Mouse (Mus musculus): ENCODE measurements around the gene Ncapd2. TPM values are rescaled to one million over a fixed set of nuclear protein-coding genes. Genes with fewer than 3 reads are reported as not detected.
A peak's percentile ranks its signal among the peaks of the same experiment; 100 is the strongest.

Ncapd2 gene
- 90.3 and 102 TPM in 2 replicates for polyA plus RNA-seq (2015; fragmentation: Nextera tagmentation; extraction: Ambion mirVana)

DNA sequence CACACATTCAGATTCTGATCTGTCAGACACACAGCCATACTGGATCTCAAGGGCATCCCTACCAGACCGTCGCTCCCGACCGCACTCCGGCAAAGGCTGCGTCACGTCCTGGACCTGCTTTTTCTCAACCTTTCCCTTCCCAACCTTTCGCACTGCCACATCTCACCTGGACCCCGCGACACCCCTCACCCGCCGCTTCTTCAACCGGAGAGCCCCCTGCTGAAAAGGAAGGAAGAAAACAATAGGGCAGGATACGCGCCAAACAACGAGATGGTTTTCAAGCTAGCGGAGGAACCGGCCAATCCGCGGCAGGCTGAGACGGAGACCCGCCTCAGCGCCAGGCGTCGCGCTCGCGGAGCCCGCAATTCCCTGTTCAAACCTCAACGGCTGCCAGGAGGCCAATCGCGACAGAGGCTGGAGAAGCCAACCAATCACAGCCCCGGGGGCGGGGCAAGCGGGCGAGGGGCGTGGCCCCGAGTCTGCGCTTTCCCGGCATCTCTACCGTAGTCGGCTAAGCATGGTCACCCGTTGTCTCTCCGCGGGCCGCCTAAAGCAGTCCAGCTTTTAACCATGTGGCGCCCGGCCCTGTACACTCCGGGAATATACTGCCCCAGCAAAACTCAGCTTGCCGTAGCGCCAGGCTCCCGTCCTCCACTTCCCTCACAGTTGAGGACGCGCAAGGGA is at the start of gene Ncapd2, which contains the start of gene Mrpl51:
Gene Ncapd2, minus strand, starts transcription at position 370 of the 684 bp plus-strand sequence.
Gene Mrpl51, plus strand, starts transcription at position 470 of the 684 bp plus-strand sequence.
- peak within 1 kb of the TSS; percentile 74 for H3K4me2 ChIP-seq (ENCODE audit: low read depth, low read length)
- WGBS: under 1% methylated on average over 54 of the region's 54 CpGs

GRCm38 (mm10) chr6:125240617-125241016 is 49.1 kb upstream of the Ncapd2 start:
- no peak for ATAC-seq (ENCODE audit: insufficient read depth, low FRiP score)
- no peaks in the 10 kb centered on the region for H3K36me3 ChIP-seq (ENCODE audit: control insufficient read depth, insufficient read depth, low read length)
- no peaks in the 10 kb centered on the region for H3K4me1 ChIP-seq (ENCODE audit: control insufficient read depth, insufficient read depth, low read length)
- H3K9ac ChIP-seq (ENCODE audit: low read length): no peak overlapping the region
- H3K27me3 ChIP-seq (ENCODE audit: control insufficient read depth, insufficient read depth, low read length): no peaks in the 10 kb centered on the region
- H3K4me2 ChIP-seq (ENCODE audit: low read depth, low read length): no peak overlapping the region
- 78% methylated on average over 5 of the region's 5 CpGs for WGBS
- no peak overlapping the region for H3K4me3 ChIP-seq (replicated peaks; ENCODE audit: low read length)
- H3K27ac ChIP-seq (ENCODE audit: low read length): no peak overlapping the region
- no peaks in the 10 kb centered on the region for H3K9me3 ChIP-seq (replicated peaks; ENCODE audit: control insufficient read depth, low read length)

More for the DNA sequence above, at the start of gene Ncapd2, which contains the start of gene Mrpl51:
- H3K27ac ChIP-seq (ENCODE audit: low read length): peak within 1 kb of the TSS; percentile 100
- H3K27me3 ChIP-seq (ENCODE audit: control insufficient read depth, insufficient read depth, low read length): no peaks in the 10 kb centered on the region
- H3K36me3 ChIP-seq (ENCODE audit: control insufficient read depth, insufficient read depth, low read length): peaks cover 14% of the 10 kb centered on the region; the same call in 1 of the 2 replicates
- peak within 1 kb of the TSS; percentile 89 for H3K9ac ChIP-seq (ENCODE audit: low read length)
- peak within 1 kb of the TSS; percentile 91 for H3K4me3 ChIP-seq (replicated peaks; ENCODE audit: low read length)
- H3K9me3 ChIP-seq (replicated peaks; ENCODE audit: control insufficient read depth, low read length): no peaks in the 10 kb centered on the region
- ATAC-seq (ENCODE audit: insufficient read depth, low FRiP score): peak; percentile 97
- H3K4me1 ChIP-seq (ENCODE audit: control insufficient read depth, insufficient read depth, low read length): peaks cover 15% of the 10 kb centered on the region

DNA sequence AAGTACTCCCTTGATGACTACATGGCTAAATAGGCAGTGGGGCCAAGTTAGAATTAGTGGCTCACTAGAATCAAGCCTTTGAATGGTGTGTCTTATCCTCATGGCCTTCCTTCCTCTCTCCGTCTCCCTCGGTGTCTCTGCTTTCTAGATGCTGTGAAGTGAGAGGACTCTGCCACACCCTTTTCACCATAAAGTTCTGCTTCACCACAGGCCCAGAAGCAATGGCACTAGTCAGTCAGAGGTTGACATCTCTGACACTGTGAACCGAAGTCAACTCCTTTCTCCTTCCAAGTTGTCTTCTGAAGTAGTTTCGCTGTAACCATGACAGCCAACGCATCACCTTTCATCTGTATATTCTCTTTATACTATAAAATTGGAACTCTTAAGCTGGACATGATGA is 48.0 kb upstream of the Ncapd2 start:
- no peak overlapping the region for H3K4me3 ChIP-seq (replicated peaks; ENCODE audit: low read length)
- no peaks in the 10 kb centered on the region for H3K9me3 ChIP-seq (replicated peaks; ENCODE audit: control insufficient read depth, low read length)
- WGBS: 91% methylated on average over 5 of the region's 5 CpGs
- no peak for ATAC-seq (ENCODE audit: insufficient read depth, low FRiP score)
- no peaks in the 10 kb centered on the region for H3K4me1 ChIP-seq (ENCODE audit: control insufficient read depth, insufficient read depth, low read length)
- H3K9ac ChIP-seq (ENCODE audit: low read length): no peak overlapping the region
- no peak overlapping the region for H3K27ac ChIP-seq (ENCODE audit: low read length)
- no peaks in the 10 kb centered on the region for H3K27me3 ChIP-seq (ENCODE audit: control insufficient read depth, insufficient read depth, low read length)
- no peak overlapping the region for H3K4me2 ChIP-seq (ENCODE audit: low read depth, low read length)
- no peaks in the 10 kb centered on the region for H3K36me3 ChIP-seq (ENCODE audit: control insufficient read depth, insufficient read depth, low read length)

DNA sequence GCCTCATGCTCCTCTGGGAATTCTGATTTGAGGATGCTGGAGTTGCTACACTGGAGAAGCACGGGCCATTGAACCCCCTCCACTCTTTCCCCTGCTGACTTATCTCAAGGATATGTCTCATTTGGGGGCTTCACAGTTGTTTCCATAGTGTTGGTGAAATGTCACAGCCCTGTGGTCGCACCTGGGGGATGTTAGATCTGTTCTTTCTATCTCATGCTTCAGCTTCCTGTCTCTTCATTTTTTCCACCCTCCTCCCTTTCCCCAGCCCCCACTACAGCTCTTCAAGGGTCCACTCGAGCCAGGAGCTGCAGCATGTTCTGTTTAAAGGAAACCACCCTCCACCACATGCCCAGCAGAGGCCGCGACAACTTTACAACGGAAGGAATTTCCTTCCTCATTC is 46.9 kb upstream of the Ncapd2 start:
- Histone ChIP-seq H3K27ac (ENCODE audit: low read length) (no peak overlapping the region), H3K4me3 (replicated peaks; ENCODE audit: low read length) (no peak overlapping the region), H3K9me3 (replicated peaks; ENCODE audit: control insufficient read depth, low read length) (no peaks in the 10 kb centered on the region), H3K36me3 (ENCODE audit: control insufficient read depth, insufficient read depth, low read length) (no peaks in the 10 kb centered on the region), H3K9ac (ENCODE audit: low read length) (no peak overlapping the region), H3K4me1 (ENCODE audit: control insufficient read depth, insufficient read depth, low read length) (peaks cover 8% of the 10 kb centered on the region; the same call in 1 of the 2 replicates), H3K27me3 (ENCODE audit: control insufficient read depth, insufficient read depth, low read length) (no peaks in the 10 kb centered on the region), H3K4me2 (ENCODE audit: low read depth, low read length) (no peak overlapping the region)
- WGBS: 61% methylated on average over 6 of the region's 6 CpGs
- ATAC-seq (ENCODE audit: insufficient read depth, low FRiP score): no peak

DNA sequence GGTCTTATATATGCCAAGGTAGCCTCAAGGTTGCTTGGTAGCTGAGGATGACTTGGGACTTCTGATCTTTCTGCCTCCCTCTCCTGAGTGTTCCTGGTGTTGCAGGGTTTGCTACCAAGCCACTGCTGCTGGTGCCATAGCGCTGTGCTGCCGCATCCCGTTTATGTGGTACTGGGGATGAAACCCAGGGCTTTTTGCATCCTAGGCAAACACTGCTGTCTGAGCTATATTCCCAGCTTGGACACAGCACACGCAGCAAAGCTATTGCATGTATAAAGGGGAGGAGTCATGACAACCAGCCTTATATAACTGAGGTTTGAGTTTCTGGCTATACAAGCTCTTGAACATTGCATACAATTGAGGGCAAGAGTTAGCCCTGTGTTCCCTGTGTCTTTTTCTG is 45.9 kb upstream of the Ncapd2 start:
- 75% methylated on average over 4 of the region's 4 CpGs for whole genome bisulfite sequencing
- no peaks in the 10 kb centered on the region for H3K27me3 ChIP-seq (ENCODE audit: control insufficient read depth, insufficient read depth, low read length)

GRCm38 (mm10) chr6:125236782-125237181 is 45.3 kb upstream of the Ncapd2 start, which contains the start of gene Cd27:
Gene Cd27 (minus strand): TSS chr6:125237010.
- Histone ChIP-seq H3K9me3 (replicated peaks; ENCODE audit: control insufficient read depth, low read length) (no peaks in the 10 kb centered on the region), H3K4me2 (ENCODE audit: low read depth, low read length) (no peak within 1 kb of the TSS), H3K9ac (ENCODE audit: low read length) (no peak within 1 kb of the TSS), H3K27me3 (ENCODE audit: control insufficient read depth, insufficient read depth, low read length) (no peaks in the 10 kb centered on the region), H3K4me1 (ENCODE audit: control insufficient read depth, insufficient read depth, low read length) (peaks cover 14% of the 10 kb centered on the region; the same call in 1 of the 2 replicates), H3K36me3 (ENCODE audit: control insufficient read depth, insufficient read depth, low read length) (no peaks in the 10 kb centered on the region), H3K4me3 (replicated peaks; ENCODE audit: low read length) (no peak within 1 kb of the TSS), H3K27ac (ENCODE audit: low read length) (no peak within 1 kb of the TSS)
- ATAC-seq (ENCODE audit: insufficient read depth, low FRiP score): no peak
- 62% methylated on average over 6 of the region's 6 CpGs for WGBS

More for the DNA sequence above, 45.9 kb upstream of the Ncapd2 start:
- no peak overlapping the region for H3K4me2 ChIP-seq (ENCODE audit: low read depth, low read length)
- H3K4me3 ChIP-seq (replicated peaks; ENCODE audit: low read length): no peak overlapping the region
- no peaks in the 10 kb centered on the region for H3K36me3 ChIP-seq (ENCODE audit: control insufficient read depth, insufficient read depth, low read length)
- H3K9me3 ChIP-seq (replicated peaks; ENCODE audit: control insufficient read depth, low read length): no peaks in the 10 kb centered on the region
- H3K9ac ChIP-seq (ENCODE audit: low read length): no peak overlapping the region
- no peak for ATAC-seq (ENCODE audit: insufficient read depth, low FRiP score)
- H3K4me1 ChIP-seq (ENCODE audit: control insufficient read depth, insufficient read depth, low read length): peaks cover 8% of the 10 kb centered on the region; the same call in 1 of the 2 replicates
- H3K27ac ChIP-seq (ENCODE audit: low read length): no peak overlapping the region

- no peaks in the 10 kb centered on the region for H3K27me3 ChIP-seq (ENCODE audit: control insufficient read depth, insufficient read depth, low read length)
- H3K4me1 ChIP-seq (ENCODE audit: control insufficient read depth, insufficient read depth, low read length): peaks cover 15% of the 10 kb centered on the region; the same call in 1 of the 2 replicates
- no peaks in the 10 kb centered on the region for H3K36me3 ChIP-seq (ENCODE audit: control insufficient read depth, insufficient read depth, low read length)
- no peak overlapping the region for H3K9ac ChIP-seq (ENCODE audit: low read length)
- H3K27ac ChIP-seq (ENCODE audit: low read length): no peak overlapping the region
- H3K9me3 ChIP-seq (replicated peaks; ENCODE audit: control insufficient read depth, low read length): no peaks in the 10 kb centered on the region
- no peak for ATAC-seq (ENCODE audit: insufficient read depth, low FRiP score)
- WGBS: 77% methylated on average over 6 of the region's 6 CpGs
- H3K4me2 ChIP-seq (ENCODE audit: low read depth, low read length): no peak overlapping the region
- H3K4me3 ChIP-seq (replicated peaks; ENCODE audit: low read length): no peak overlapping the region
These were observed 44.8 kb upstream of the Ncapd2 start for GRCm38 (mm10) chr6:125236341-125236740.

DNA sequence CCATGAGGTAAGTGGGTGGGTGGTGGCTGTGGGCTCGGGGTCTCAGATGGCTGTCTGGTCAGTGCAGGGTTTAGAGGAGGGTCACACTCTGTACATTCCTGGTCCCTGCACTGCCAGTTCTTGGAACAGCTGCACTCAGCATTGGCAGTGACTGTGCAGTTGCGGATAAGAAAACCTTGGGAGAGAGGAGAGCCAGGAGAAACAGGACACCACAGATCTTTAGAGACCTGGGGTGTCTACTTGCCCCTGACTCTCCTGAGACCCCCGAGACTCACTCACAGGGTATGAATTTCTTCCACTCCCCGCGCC is 43.0 kb upstream of the Ncapd2 start:
- 55% methylated on average over 5 of the region's 5 CpGs for WGBS
- Histone ChIP-seq H3K9me3 (replicated peaks; ENCODE audit: control insufficient read depth, low read length) (no peaks in the 10 kb centered on the region), H3K27me3 (ENCODE audit: control insufficient read depth, insufficient read depth, low read length) (no peaks in the 10 kb centered on the region), H3K4me3 (replicated peaks; ENCODE audit: low read length) (no peak overlapping the region), H3K27ac (ENCODE audit: low read length) (no peak overlapping the region), H3K4me2 (ENCODE audit: low read depth, low read length) (no peak overlapping the region), H3K4me1 (ENCODE audit: control insufficient read depth, insufficient read depth, low read length) (peaks cover 19% of the 10 kb centered on the region; the same call in 1 of the 2 replicates), H3K9ac (ENCODE audit: low read length) (no peak overlapping the region), H3K36me3 (ENCODE audit: control insufficient read depth, insufficient read depth, low read length) (no peaks in the 10 kb centered on the region)
- ATAC-seq (ENCODE audit: insufficient read depth, low FRiP score): no peak

- Histone ChIP-seq H3K4me1 (ENCODE audit: control insufficient read depth, insufficient read depth, low read length) (peaks cover 19% of the 10 kb centered on the region; the same call in 1 of the 2 replicates), H3K4me2 (ENCODE audit: low read depth, low read length) (no peak overlapping the region), H3K9ac (ENCODE audit: low read length) (no peak overlapping the region), H3K9me3 (replicated peaks; ENCODE audit: control insufficient read depth, low read length) (no peaks in the 10 kb centered on the region), H3K27me3 (ENCODE audit: control insufficient read depth, insufficient read depth, low read length) (no peaks in the 10 kb centered on the region), H3K4me3 (replicated peaks; ENCODE audit: low read length) (no peak overlapping the region), H3K27ac (ENCODE audit: low read length) (no peak overlapping the region), H3K36me3 (ENCODE audit: control insufficient read depth, insufficient read depth, low read length) (no peaks in the 10 kb centered on the region)
- ATAC-seq (ENCODE audit: insufficient read depth, low FRiP score): no peak
- 46% methylated on average over 7 of the region's 7 CpGs for WGBS
These were observed 42.5 kb upstream of the Ncapd2 start for GRCm38 (mm10) chr6:125233816-125234519.

Measured in stomach, embryonic 16.5 days (tissue).